Mouse (Mus musculus) lung, postnatal 4 days (tissue): ENCODE measurements at regions not wholly inside any gene's neighbourhood (a gene's known extent, or its start where the extent isn't known, plus 50 kb on each side); places are given as distances from the start of the nearest gene placed in this dataset.

Source experiments
- DNase-seq, 2 experiments: peaks; one replicate each; pipeline ENCODE4 v3.0.0; 2021

DNA sequence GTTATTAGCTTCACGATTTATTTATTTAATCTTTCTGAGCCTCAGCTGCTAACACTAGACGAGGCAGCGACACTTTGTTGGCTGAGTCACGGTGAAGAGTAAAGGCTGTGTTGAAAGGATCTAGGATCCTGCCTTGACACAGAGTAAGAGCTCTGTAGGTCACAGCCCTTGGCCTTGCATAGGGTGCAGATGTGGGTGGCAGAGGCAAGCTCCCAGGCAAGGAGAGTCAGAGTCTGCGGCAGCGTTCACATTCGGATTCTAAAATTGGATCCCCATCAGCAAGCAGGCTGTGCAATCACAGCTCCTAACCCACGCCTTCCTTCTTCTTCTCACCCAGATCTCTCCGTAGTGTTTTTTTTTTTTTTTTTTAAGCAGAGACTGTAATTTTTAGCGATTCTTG is 94.3 kb upstream of the Prickle1 start:
- no peak for DNase-seq

- DNase-seq: no peak
Observed at GRCm38 (mm10) chr15:93686385-93686784, 90.7 kb upstream of the Prickle1 start.

- no peak for DNase-seq
Observed at GRCm38 (mm10) chr15:93681602-93682001, 85.9 kb upstream of the Prickle1 start.

DNA sequence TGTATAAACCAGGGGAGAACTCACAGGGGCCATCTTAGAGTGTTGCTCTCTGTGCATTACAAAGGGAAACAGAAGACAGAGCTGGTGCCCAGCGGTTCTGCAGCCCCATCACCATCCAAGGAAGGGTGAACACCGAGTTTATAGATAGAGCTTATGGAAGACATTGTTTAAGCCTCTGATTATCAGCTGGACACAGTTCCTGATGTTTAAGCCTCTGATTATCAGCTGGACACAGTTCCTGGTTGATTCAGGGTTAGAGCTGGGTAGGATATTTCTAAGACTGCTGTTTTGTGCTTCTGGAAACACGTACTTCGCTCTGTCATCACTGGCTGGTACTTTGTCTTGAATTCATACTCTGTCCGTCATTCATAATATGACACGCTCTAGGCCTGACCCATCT is 79.9 kb upstream of the Prickle1 start:
- no peak for DNase-seq

- DNase-seq: no peak
Observed at GRCm38 (mm10) chr15:93673976-93674375, 78.3 kb upstream of the Prickle1 start.

- DNase-seq: no peak
Observed at GRCm38 (mm10) chr15:93663876-93664275, 68.2 kb upstream of the Prickle1 start.

DNA sequence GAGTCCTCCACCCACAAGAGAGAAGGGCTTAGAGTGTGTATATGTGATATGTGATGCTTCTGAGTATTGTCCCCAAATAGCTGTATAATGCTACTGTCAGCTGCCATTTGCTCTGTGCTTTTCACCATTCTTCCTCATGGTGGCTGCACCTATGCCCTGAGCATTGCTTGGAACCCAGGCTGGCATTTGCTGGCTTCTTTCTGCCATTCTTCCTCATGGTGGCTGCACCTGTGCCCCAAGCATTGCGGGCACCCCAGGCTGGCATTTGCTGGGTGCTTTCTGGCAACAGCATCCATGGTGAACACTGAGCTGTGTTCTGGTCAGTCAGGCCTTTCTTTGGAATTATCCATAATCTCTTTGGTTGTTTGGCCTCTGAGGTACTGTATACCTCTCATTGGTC is 66.9 kb upstream of the Prickle1 start:
- DNase-seq: no peak

GRCm38 (mm10) chr15:93661801-93662200 is 66.1 kb upstream of the Prickle1 start:
- no peak for DNase-seq

- no peak for DNase-seq
Observed at GRCm38 (mm10) chr15:93660952-93661648, 65.4 kb upstream of the Prickle1 start.

GRCm38 (mm10) chr15:93657171-93657570 is 61.5 kb upstream of the Prickle1 start:
- DNase-seq: no peak

GRCm38 (mm10) chr15:93656713-93657112 is 61.0 kb upstream of the Prickle1 start:
- no peak for DNase-seq

DNA sequence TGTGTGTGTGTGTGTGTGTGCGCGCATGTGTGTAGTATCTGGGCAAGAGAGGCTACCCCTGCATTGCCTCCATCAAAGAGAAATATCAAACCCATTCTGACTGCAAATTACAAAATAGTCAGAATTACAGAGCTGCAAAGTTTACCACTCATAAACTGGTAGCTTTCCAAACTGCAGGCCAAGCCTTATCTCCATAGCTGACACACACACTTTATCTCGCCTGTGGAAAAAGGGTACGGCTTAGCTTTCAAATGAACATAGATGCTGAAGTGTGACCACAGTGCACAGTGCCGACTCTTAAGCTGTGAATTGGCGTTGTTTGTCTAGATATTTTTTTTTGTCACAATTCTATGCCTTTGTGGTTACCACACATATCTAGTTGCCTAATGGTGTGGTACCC is 60.1 kb upstream of the Prickle1 start:
- no peak for DNase-seq

- DNase-seq: no peak
Observed at GRCm38 (mm10) chr15:93655243-93655642, 59.6 kb upstream of the Prickle1 start.

DNA sequence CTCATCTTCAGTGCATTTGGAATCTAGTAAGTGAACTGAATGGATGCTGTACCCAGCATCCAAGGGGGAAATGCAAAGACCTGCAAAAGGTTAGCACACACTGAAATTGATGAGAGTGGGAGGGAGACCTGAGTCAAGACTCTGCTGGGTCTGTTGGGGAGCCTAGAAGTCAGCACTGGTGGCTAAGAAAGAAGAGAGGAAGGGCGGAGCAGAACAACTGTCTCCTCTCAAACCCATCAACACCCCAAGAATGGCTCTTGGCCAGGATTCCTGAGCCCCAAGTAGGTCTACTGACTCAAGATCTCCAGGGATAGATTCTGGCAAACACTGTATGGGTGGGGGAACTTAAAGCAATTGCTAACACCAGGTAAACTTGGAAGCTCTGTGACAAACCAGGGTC is 57.7 kb upstream of the Prickle1 start:
- no peak for DNase-seq

- no peak for DNase-seq
Observed at GRCm38 (mm10) chr15:93650981-93651757, 55.5 kb upstream of the Prickle1 start.

GRCm38 (mm10) chr15:93650009-93650522 is 54.4 kb upstream of the Prickle1 start:
- no peak for DNase-seq

- no peak for DNase-seq
Observed at GRCm38 (mm10) chr15:93648646-93649045, 53.0 kb upstream of the Prickle1 start.

DNA sequence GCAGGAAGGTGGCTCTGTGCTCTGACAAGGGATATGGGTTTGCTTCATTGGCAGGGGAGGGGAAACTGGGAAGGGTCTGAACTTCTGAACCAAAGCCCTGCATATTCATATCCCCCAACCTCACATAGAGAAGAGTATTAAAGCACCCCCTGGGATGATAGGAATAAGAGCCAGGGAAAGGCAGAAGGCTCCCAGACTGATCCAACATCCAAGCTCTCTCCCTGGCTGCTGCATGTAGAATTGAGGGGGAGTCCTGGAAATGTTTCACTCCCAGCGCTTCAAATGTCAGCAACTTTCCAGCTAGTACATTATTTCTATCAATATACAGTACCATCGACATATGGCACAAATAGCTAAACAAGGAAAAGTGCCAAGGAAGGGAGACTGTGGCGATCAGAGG is 51.1 kb upstream of the Prickle1 start:
- DNase-seq: no peak

GRCm38 (mm10) chr15:93645950-93646349 is 50.3 kb upstream of the Prickle1 start:
- no peak for DNase-seq
